Mouse (Mus musculus) right cerebral cortex, postnatal 10 days (tissue): ENCODE results near the gene Nat8f5.
"Not testable (repeated sequence)": the region's sequence is repeated elsewhere in the genome, so short reads cannot be mapped to it uniquely, and the experiment has no call there.

Source experiments
- DNase-seq, 2 experiments: peaks; one replicate each; pipeline ENCODE4 v3.0.0; 2021; ENCODE audit warnings: low spot score in 2 of 2

Gene Nat8f5

DNA sequence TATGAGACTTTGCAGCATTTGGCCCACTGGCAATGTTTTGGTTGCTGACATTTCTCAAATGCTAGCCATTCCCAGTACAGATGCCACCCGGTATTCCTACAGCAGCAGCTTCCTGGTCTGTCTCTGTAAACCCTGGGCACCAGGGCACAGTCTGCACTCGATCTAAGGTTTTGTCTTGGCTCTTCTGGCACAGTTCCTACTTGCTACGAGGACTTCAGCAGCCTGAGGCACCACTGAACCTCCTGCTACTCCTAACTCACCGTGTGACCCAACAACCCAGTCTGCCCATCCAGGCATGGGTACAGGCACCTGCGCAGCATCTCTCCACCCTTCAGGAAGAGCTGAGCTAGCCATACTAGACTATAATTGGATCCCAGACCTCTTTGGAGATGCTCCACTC lies 15.3 kb upstream of the Nat8f5 start:
- not testable (repeated sequence) for DNase-seq

DNA sequence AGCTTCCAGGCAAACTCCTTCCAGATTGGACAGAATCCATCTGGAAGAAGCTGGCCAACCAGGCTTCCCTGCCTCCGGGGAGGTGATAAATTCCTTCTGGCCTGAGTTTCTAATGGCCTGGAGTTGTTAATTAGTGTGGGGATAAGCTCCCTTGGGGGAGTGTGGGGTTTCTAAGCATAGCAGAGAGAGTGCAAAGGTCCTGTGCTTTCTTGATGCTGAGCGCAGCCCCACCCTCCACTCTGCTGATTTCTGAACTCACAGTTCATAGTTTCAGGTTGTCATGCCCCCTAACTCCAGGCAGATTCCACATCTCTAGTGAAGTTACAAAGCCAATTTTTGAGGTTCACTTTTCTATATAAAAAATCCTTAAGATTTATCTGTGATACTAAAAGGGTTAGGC lies 14.3 kb upstream of the Nat8f5 start:
- not testable (repeated sequence) for DNase-seq

DNA sequence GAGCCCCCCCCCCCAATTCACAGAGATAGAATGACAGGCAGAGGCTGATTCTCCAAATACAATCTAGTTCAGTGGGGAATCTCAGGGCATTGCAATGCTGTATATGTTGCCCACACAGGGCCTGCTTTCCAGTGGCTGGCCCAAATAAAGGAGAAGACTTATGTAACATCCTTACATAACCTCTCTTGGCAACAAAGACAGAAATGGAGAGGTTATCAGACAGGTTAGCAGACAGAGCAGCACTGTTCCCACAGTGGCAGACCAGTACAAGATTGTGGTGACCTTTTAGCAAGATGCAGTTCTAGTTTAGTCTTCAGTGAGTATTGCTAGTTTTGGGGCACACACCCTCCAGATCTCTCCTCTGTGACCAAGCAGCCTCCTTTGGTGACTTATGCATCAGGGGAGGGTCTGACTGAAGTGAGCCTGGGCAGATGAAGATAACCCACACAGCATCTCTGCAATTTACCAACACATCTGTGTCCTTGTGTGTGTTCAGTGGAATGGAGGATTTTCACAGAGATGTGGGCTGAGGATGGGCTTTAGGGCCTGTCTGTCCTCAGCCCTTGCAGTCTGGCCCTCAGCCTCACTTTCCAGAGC lies 13.8 kb upstream of the Nat8f5 start:
- DNase-seq: not testable (repeated sequence)

DNA sequence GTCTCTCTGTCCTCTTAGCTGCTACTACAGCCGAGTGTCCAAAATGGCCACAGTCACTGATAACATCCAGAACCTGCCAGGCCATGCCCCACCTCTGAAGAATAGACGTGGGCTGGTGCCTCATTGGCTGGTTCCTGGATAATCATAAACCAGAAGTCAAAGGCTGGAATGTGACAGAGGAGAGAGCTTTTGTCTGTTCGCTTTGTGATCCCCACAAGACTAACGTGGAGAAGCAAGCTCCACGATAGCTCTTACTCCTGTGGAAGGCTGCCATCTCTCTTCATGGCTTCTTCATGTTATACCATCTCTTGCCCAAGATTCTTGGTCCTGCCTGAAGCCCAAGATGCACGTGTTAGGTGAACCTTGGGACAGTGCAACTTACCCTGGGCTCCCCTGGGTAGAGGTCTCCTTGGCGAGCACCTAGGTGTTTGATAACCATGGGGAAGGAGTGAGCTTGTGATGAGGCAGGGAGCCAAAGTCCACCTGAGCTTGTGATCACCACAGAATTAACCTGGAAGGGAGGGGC lies 11.1 kb upstream of the Nat8f5 start, which contains the start of gene Nat8:
Nat8 (minus strand) TSS at position 287 of the 526 bp plus-strand sequence.
- DNase-seq: no peak

DNA sequence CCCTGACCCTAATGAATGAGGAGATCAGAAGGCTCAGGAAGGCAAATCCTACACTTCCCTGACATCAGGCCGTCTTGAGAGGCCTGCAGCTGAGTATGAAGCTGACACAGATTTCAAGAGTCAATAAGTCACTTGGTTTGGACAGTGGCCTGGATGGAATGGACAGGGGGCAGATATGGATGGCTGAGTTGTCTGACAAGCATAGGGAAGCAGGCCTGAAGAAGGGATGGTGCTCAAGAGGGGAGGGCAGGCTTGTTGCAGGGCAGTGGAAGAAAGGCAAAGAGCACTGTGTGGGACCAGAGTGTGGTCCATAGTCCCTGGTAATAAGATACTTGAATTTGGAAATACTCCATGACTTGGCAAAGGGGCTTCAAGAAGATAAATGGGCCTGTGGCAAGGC lies 8.7 kb upstream of the Nat8f5 start:
- DNase-seq: no peak

DNA sequence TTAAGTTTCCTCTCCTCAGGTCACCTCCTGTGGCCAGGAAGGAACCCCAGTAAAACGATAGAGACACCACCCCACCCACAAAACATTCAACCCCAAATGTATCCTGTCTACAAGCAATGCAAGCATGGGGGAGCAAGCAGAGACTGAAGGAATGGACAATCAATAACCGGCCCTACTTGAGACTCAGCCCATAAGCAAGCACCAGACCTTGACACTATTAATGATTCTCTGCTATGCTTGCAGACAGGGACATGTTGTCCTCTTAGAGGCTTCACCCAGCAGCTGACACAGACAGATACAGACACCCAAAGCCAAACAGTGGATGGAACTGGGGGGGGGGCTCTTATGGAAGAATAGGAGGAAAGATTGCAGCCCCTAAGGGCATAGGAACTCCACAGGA lies 5.1 kb upstream of the Nat8f5 start:
- DNase-seq: no peak

DNA sequence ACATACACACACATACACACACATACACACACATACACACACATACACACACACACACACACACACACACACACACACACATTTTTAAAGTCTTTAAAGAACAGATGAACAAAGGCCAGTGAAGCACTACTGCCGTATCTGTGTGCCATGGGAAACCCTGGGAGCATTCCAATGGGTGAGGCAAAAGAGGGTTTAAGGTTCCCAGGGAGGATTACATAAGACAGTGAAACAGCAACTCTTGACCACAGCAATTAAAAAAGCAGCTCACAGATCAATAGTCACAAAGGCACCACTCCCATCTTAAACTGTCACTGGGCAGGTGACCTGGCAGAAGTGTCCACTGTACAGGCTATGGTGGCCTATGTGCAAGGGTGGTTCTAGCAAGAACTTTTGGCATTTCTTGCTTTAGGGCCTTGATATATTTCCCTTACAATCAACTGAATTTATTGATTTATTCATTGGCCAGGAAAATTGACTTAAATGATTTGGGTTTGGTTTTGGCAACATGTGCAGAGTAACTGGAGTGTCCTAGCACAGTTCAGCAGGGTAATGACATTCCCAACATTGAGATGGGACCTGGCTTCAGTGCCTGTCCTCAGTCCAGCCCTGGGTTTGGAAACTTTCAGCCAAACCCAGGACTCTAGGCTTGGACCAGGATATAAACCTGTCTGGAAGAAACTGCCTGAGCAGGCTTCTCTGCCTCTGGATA lies 2.8 kb upstream of the Nat8f5 start:
- no peak for DNase-seq

DNA sequence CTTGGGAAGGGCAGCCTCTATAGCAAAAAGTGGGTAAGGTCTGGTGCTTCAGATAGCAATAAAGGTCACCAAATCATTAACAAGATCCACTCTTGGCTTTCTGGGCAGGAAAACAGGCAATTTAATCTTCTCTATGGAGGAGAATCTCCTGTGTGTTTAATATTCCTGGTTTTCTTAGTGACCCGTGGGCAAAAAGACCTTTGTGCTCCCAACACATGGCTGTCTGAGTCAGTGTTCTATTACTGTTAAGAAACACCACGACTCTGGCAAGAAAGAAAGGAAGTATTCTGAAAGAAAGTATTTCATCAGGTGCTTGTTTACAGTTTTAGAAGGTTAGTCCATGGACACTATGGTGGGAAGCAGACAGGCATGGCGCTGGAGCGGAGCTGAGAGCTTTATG lies 1.5 kb upstream of the Nat8f5 start:
- no peak for DNase-seq

DNA sequence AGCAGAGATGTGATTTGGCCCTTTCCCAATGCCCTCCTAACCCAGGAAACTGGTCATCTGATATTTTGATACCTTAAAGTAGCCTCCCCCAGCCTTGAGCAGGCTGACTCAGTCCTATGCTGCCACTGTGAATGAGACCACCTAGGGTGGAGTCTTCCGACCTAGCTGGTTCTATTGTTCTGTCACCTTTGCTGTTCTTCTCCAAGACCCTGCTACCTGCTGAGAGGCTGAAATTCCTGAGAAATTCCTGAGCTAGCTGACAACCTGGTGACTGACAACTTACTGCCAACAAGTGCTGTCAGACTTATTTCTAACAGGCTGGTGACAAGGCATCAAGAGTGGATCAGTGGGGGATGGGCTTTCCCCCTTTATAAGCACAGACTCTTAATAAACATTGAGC lies 2.4 kb downstream of the Nat8f5 start:
- no peak for DNase-seq

DNA sequence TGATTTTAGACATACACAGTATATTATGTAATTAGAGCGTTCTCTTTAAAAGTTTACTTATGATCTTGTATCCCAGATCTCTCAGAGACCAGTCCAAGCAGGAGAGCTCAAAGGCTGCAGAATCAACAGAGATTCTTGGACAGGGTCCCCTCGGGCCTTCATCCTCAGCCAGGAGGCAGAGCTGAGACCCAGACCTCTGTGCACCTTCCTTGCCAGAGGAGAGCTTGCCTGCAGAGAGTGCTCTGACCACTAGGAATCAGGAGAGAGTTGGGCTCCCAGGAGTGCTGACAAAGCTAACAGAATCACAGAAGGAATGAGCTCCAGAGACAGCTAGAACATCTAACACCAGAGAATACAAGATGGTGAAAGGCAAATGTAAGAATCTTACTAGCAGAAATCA lies 7.4 kb downstream of the Nat8f5 start:
- DNase-seq: no peak

DNA sequence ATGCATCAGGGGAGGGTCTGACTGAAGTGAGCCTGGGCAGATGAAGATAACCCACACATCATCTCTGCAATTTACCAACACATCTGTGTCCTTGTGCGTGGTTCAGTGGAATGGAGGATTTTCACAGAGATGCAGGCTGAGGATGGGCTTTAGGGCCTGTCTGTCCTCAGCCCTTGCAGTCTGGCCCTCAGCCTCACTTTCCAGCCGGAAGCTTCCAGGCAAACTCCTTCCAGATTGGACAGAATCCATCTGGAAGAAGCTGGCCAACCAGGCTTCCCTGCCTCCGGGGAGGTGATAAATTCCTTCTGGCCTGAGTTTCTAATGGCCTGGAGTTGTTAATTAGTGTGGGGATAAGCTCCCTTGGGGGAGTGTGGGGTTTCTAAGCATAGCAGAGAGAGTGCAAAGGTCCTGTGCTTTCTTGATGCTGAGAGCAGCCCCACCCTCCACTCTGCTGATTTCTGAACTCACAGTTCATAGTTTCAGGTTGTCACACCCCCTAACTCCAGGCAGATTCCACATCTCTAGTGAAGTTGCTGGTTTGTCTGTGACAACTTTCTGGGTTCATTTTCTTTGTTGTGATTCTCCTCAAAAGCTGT lies 9.7 kb downstream of the Nat8f5 start:
- not testable (repeated sequence) for DNase-seq

DNA sequence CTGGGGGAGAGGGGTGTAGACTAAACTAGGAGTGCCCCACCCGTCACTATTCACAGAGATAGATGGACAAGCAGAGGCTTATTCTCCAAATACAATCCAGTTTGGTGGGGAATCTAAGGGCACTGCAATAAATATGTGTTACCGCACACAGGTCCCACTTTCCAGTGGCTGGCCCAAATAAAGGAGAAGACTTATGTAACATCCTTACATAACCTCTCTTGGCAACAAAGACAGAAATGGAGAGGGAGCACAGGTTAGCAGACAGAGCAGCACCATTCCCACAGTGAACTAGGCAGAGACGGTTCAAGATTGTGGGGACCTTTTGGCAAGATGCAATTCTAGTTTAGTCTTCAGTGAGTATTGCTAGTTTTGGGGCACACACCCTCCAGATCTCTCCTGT lies 10.3 kb downstream of the Nat8f5 start:
- DNase-seq: not testable (repeated sequence)

DNA sequence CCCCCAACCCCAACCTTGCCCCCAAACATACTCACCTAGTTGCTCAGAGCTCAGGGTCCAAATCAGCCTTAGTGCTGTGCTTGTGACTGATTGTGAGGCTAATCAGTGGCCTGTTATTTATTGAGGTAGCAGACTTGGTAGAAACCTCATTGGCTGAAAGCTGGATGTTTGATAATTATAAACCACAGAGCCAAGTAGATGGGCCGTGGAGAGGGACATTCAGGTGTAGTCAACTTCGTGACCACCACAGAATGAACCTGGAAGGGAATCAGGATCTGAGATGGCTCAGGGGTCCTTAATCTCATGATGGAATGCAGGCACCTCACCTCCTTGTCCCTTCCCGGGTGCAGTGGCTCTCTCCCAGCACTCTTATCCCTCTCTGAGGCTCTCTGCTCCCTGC lies 11.0 kb downstream of the Nat8f5 start:
- not testable (repeated sequence) for DNase-seq

DNA sequence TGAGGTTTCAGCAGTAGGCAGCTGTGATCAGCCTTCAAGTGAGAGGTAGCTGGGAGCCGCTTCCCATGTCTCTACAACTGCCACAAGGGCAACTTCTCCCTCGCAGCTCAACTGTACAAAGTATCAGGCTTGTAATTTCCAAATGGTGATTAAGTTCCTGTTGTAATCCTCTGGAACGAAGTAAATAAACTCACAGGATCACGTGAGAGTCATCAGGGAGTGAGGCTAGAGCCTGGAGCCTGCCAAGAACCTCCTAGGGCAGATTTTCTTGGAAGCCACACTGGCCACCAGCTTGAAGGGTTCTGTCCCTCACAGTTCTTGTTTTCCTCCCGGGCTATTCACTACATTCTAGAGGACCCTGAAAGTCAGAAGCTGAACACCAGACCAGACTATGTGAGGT lies 17.6 kb downstream of the Nat8f5 start:
- not testable (repeated sequence) for DNase-seq
